Mouse (Mus musculus): Measurements from ENCODE around the gene Scn5a.
A peak's percentile ranks its signal among the peaks of the same experiment; 100 is the strongest.

Gene Scn5a

DNA sequence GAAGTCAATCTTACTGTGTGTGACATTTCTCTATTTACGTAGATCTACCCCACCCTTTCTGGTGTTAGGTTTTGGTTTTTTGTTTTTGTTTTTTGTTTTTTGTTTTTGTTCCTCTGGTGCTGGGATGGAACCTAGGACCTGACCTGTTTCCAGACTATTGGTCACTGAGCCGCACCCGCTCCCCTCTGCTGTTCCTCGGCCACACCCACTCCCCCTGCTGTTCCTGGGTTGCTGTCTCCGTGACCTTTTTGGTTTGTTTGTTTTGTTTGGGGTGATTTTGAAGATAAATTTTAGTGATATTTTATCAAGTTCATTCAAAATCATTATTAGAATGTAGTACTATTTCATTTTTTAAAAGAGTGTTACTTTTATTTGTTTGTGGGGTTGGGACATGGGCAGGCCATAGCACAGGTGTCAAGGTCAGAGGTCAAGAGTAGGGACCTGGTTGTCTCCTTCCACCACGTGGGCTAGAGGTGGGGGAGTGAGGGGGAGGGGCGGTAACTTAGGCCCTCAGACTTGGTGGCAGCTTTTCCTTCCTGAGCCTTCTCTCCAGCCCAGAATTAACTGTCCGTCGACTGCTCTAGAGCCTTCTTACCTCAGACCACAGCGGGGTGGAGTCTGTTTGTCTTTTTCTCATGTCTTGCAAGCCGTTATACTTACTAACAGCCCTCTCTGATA lies 73.7 kb downstream of the Scn5a start:
- no peak for DNase-seq (ENCODE audit: low spot score in 2 of 2)

DNA sequence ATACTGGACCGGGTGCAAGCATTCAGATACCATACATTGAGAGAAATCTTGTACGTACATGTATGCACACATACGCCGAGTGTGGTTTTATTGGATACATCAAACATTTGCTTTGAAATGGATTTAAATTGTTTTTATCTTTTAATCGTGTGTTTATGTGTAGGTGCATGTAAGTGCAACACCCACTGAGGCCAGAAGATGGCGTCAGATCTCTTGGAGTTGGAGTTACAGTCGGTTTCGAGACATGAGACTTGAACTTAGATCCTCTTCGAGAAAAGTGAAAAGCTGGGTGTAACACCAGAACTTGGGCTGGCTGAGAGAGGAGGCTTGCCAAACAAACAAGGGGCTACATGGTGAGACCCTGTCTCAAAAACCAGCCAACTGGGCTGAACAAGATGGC lies 75.2 kb downstream of the Scn5a start:
- no peak for DNase-seq (ENCODE audit: low spot score in 2 of 2)

DNA sequence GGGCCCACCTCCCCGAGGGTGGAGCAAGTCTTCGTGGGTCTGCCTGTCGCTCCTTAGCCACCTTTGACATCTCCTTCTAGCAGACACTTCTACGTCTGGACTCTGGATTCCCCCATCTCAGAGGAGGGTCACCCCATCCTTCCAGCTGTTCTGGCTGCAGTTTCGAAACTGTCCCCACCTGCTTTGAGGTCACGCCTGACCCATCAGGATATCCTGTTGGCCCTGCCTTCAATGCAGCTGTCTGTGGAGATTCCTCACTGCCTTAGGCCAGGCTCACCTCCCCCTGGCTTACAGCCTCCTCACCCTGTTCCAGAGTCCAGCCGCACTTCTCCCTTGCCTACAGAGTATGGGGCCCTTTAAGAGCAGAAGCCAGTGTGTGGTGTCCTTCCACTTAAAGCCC lies 79.9 kb downstream of the Scn5a start:
- DNase-seq (ENCODE audit: low spot score in 2 of 2) = no peak

DNA sequence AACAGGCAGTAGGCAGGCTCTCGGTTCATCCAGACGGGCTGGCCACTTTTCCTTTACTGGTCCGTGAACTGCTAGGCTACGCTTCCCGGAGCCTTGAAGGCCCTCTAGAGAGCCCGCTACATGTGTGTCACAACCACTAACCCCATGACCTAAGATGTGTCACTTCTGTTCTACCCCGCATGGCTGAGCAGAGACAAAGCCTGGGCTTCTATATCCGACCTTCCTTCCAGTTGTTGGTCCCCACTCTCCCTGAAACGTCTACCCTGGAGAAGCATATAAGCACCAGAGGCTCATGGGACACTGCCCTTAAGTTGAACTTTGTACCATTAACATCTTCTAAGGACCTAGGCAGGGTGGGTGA lies 80.6 kb downstream of the Scn5a start:
- no peak for DNase-seq (ENCODE audit: low spot score in 2 of 2)

DNA sequence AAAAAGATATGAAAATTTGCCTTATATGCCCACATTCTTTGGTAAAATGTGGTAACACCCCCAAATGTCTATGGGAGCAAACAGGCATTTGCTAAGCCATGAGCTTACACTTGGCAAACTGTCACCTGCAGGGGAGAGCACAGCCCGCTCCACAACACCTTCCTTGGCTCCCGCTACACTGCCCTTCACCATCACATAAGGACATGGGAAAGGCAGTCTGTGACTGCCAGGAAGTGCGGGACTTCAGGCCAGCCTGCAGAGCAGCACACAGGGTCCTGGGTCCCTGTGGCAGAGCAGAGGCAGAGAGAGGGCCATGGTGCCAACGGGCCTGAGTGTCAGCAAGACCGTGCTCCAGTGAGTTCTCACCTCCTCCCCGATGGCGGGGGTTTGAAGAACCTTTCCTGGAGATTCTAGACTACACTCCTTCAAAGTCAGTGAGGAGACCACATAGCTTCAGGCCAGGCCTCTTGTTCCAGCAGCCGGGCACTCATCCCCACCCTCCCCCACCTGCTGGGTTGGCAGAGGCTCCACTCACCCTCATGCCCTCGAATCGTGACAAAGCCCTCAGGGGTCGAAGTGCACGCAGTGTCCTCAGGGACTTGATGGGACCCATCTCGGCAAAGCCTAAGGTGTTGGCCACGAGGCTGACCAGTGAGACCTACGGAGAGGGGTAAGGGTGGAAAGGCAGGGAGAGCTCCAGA lies 81.1 kb downstream of the Scn5a start:
- no peak for DNase-seq (ENCODE audit: low spot score in 2 of 2)

DNA sequence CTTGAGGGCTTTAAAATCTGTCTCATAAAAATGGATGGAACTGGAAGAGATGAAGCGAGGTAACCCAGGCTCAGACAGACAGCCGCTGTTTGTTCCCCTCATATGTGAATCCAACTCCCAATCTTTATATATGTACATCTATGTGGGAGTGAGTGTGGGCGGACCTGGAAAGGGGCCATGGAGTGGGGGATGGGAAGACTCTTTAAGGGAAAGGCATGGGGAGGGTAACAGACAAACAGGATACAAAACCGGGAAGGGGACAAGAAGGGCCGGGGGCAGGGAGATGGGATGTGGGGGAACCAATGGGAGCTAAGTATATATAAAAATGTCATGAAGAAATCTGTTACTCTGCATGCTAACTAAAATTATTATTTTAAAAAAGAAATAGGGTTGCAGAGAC lies 81.9 kb downstream of the Scn5a start:
- DNase-seq (ENCODE audit: low spot score in 2 of 2) = no peak

DNA sequence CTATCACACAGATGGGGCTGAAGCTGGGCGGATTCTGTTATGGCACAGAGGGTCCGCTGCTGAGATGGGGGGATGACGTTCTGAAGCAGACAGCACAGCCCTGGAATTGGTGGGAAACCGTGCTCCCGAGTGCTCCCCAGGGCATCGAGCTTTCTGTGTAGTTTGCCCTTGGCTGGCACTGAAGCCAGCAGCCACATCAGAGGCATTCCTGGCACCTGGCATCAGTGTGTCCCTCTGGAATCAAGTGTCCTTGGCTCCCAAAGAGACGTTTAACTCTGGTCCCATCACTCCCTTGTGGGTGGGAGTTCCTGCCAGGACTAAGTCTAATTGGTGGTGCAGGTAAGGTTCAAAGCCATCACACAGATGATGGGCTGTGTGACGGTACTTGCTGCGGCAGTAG lies 82.5 kb downstream of the Scn5a start:
- DNase-seq (ENCODE audit: low spot score in 2 of 2) = no peak

DNA sequence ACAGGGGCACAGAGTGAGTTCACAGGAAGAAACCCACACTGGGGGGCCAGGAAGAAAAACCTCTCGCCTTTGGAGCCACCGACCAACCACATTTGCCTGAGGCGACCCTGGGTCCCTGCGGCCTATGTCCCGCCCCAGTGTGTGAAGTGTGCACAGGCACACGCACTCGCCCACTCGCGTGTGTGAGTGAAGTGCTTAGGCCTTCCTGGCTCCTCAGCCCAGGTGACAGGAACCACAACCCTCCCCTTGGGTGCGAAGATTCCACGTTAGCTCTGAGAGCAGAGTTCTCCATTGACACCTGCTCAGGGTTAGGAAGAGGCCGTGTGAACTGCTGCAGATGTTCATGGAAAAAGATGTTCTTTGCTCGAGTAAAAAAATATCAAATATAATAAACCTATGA lies 93.9 kb downstream of the Scn5a start:
- no peak for DNase-seq (ENCODE audit: low spot score in 2 of 2)

DNA sequence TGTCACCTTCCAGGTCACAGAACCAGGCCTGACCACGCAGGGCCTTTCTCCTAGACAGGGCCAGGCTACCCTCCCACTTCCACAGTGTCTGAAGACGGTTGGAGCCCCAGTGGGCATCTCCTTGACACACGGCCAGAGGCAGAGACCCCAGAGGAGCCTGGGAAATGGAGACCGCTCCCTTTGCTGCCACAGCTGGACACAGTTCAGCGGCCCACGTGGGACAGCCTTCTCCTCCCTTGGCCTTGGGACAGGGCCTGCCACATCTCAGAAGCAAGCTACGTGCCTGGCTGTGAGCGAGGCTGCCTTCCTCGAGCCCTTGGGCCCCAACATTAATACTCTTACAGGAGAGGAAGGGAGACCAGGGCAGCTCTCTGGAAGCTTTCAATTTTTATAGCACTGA lies 94.4 kb downstream of the Scn5a start:
- no peak for DNase-seq (ENCODE audit: low spot score in 2 of 2)

- DNase-seq (ENCODE audit: low spot score in 2 of 2) = peak; percentile 40 to 45
These were observed 95.1 kb downstream of the Scn5a start for GRCm38 (mm10) chr9:119483554-119484353.

DNA sequence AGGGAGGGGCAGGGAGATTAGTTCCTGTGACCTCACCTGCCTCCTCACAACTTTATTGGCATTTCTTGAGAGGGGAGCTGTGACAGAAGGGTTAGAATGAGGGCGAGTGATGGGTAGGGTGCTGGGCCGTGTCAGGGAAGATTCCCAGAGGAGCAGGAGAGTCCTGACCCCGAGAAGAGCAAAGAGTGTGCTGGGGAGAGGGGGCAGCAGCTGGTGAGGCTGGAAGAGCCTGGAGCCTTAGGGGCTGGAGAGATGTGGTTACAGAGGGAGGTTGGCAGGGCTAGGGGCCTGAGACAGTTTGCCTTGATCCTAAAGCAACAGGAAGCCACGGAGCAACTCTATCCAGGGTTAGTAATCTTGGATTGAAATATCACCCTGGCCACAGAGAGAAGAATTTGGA lies 97.2 kb downstream of the Scn5a start:
- DNase-seq (ENCODE audit: low spot score in 2 of 2) = no peak

DNA sequence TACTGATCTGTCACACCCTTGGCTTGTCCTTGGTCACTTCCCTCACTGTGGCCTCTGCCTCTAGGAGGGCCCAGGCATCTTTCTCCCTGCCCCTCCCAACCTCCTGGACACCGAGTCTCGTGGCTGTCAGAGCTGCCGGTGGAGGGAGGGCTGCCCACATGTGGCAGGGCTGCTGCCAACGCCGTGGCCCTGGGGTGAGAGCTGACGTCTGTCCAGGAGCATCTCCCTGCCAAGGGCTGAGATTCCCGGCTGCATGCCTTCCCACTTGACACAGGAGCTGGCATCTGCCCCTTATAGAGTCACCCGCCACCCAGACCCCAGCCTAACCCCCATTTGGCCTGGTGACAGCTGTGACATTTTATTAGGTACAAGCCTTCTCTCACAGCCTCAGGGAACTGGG lies 99.5 kb downstream of the Scn5a start:
- DNase-seq (ENCODE audit: low spot score in 2 of 2) = no peak

- DNase-seq (ENCODE audit: low spot score in 2 of 2) = no peak
These were observed 100.5 kb downstream of the Scn5a start for GRCm38 (mm10) chr9:119478345-119478744.

GRCm38 (mm10) chr9:119477754-119478153 lies 101.1 kb downstream of the Scn5a start:
- DNase-seq (ENCODE audit: low spot score in 2 of 2) = no peak

- no peak for DNase-seq (ENCODE audit: low spot score in 2 of 2)
These were observed 103.9 kb downstream of the Scn5a start for GRCm38 (mm10) chr9:119474717-119475611.

- no peak for DNase-seq (ENCODE audit: low spot score in 2 of 2)
These were observed 105.1 kb downstream of the Scn5a start for GRCm38 (mm10) chr9:119473608-119474164.

GRCm38 (mm10) chr9:119473011-119473410 lies 105.8 kb downstream of the Scn5a start:
- DNase-seq (ENCODE audit: low spot score in 2 of 2) = no peak

DNA sequence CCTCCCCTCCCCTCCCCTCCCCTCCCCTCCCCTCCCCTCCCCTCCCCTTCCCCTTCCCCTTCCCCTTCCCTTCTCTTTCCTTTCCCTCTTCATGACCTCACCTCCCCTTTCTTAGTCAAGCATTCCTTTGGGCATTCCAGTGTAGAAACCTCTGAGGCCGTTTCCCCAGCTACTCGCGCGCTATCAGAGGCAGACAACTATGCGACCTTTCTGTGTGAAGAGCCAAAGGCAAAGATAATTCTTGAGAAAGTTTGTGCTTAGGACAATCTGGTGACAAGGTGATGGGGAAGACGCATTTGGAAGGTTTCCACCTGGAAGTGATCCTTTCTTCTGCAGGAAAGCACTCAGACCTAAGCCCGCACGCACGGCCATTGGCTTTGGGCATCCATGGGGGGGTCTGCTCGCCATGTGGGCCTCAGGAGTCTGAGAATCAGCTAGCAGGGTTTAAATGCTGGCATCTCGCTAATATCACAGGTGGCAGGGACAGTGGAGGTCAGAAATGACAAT lies 106.4 kb downstream of the Scn5a start:
- no peak for DNase-seq (ENCODE audit: low spot score in 2 of 2)

- DNase-seq (ENCODE audit: low spot score in 2 of 2) = no peak
These were observed 109.0 kb downstream of the Scn5a start for GRCm38 (mm10) chr9:119469691-119470353.

DNA sequence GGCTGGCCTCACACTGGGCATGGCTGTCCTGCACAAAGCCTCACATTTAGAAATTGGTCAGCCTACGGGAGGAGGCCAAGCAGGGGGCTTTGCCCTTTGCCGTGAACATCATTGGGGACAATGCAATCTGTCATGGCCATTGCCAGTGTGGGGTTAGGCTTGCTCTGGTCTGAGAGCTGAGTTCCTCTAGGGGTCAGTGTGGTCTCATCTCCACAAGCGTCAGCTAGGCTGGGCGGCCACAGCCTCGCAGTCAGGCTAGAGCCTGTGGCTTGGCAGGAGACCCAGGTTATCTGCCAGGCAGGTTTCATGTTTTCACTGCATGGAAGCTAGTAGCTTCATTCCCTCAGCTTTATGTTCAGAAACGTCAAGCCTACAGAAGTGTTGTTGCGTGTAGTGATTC lies 113.2 kb downstream of the Scn5a start:
- peak in 1 of 2 experiments; percentile 39 for DNase-seq (ENCODE audit: low spot score in 2 of 2)

GRCm38 (mm10) chr9:119465056-119465455 lies 113.8 kb downstream of the Scn5a start:
- DNase-seq (ENCODE audit: low spot score in 2 of 2) = peak; percentile 80 to 90

Measured in thymus, postnatal 10 days (tissue).